Mouse (Mus musculus) embryonic facial prominence, embryonic 13.5 days (tissue): ENCODE measurements at regions not wholly inside any gene's neighbourhood (a gene's known extent, or its start where the extent isn't known, plus 50 kb on each side); places are given as distances from the start of the nearest gene placed in this dataset.

ENCODE experiments used
- ATAC-seq: fragments of 200-750 bp; cut with Nextera tagmentation; 2 replicates; pipeline ENCODE4 v1.8.0; 2017; ENCODE audit warnings: low read depth; ENCODE audit not compliant: insufficient number of reproducible peaks, insufficient read depth, low FRiP score, low TSS enrichment
- H3K27ac ChIP-seq: fragments of 300-500 bp; sonication (generic); 2 replicates; pipeline ENCODE4 v1.5.1; 2015; ENCODE audit warnings: moderate library complexity, mild to moderate bottlenecking, inconsistent platforms
- H3K27me3 ChIP-seq: fragments of 300-500 bp; sonication (generic); 2 replicates; pipeline ENCODE4 v1.6.1; 2015; ENCODE audit warnings: mild to moderate bottlenecking, inconsistent platforms
- H3K36me3 ChIP-seq: fragments of 300-500 bp; sonication (generic); 2 replicates; pipeline ENCODE4 v1.6.1; 2015; ENCODE audit warnings: mild to moderate bottlenecking, inconsistent platforms
- H3K4me1 ChIP-seq: fragments of 300-500 bp; sonication (generic); 2 replicates; pipeline ENCODE4 v1.6.1; 2015; ENCODE audit warnings: inconsistent platforms
- H3K4me2 ChIP-seq: fragments of 300-500 bp; sonication (generic); 2 replicates; pipeline ENCODE4 v1.6.1; 2015; ENCODE audit warnings: moderate library complexity, mild to moderate bottlenecking, inconsistent platforms
- H3K4me3 ChIP-seq: fragments of 300-500 bp; sonication (generic); 2 replicates; pipeline ENCODE4 v1.5.1; 2015; ENCODE audit warnings: mild to moderate bottlenecking, inconsistent platforms
- H3K9ac ChIP-seq: fragments of 300-500 bp; sonication (generic); 2 replicates; pipeline ENCODE4 v1.6.1; 2015; ENCODE audit warnings: mild to moderate bottlenecking, inconsistent platforms
- H3K9me3 ChIP-seq: fragments of 300-500 bp; sonication (generic); 2 replicates; pipeline ENCODE4 v1.6.1; 2016; ENCODE audit warnings: inconsistent platforms
- WGBS: fragments of 180-500 bp; shearing (Covaris S2); methylation state at CpG from one replicate; pipeline ENCODE4 v1.1.7; 2015; ENCODE audit warnings: mixed read lengths; 5-methylcytosine and 5-hydroxymethylcytosine counted together

- no peaks in the 10 kb centered on the region for H3K4me1 ChIP-seq
- H3K9me3 ChIP-seq = no peaks in the 10 kb centered on the region
- no peak for ATAC-seq
- H3K4me3 ChIP-seq = no peak overlapping the region
- H3K9ac ChIP-seq = no peak overlapping the region
- H3K27ac ChIP-seq = no peak overlapping the region
- H3K27me3 ChIP-seq = no peaks in the 10 kb centered on the region
- WGBS = 49% methylated on average over 3 of the region's 3 CpGs
- no peaks in the 10 kb centered on the region for H3K36me3 ChIP-seq
- H3K4me2 ChIP-seq = no peak overlapping the region
These were observed 938.3 kb upstream of the 2610301B20Rik start for GRCm38 (mm10) chr4:9935949-9936348.

GRCm38 (mm10) chr4:9951441-9951840 is 922.9 kb upstream of the 2610301B20Rik start:
- WGBS = 76% methylated on average over 4 of the region's 4 CpGs
- no peak overlapping the region for H3K27ac ChIP-seq
- no peak overlapping the region for H3K4me2 ChIP-seq
- no peaks in the 10 kb centered on the region for H3K4me1 ChIP-seq
- H3K27me3 ChIP-seq = no peaks in the 10 kb centered on the region
- no peak overlapping the region for H3K4me3 ChIP-seq
- H3K36me3 ChIP-seq = no peaks in the 10 kb centered on the region
- no peaks in the 10 kb centered on the region for H3K9me3 ChIP-seq
- ATAC-seq = no peak
- no peak overlapping the region for H3K9ac ChIP-seq

GRCm38 (mm10) chr4:9974631-9975030 is 899.7 kb upstream of the 2610301B20Rik start:
- no peak overlapping the region for H3K4me2 ChIP-seq
- H3K9me3 ChIP-seq = no peaks in the 10 kb centered on the region
- no peak overlapping the region for H3K9ac ChIP-seq
- no peaks in the 10 kb centered on the region for H3K36me3 ChIP-seq
- ATAC-seq = no peak
- H3K27ac ChIP-seq = no peak overlapping the region
- H3K4me1 ChIP-seq = no peaks in the 10 kb centered on the region
- no peak overlapping the region for H3K4me3 ChIP-seq
- no peaks in the 10 kb centered on the region for H3K27me3 ChIP-seq

GRCm38 (mm10) chr4:9981354-9982040 is 892.8 kb upstream of the 2610301B20Rik start:
- no peak overlapping the region for H3K4me3 ChIP-seq
- H3K27me3 ChIP-seq = no peaks in the 10 kb centered on the region
- no peak overlapping the region for H3K4me2 ChIP-seq
- no peak overlapping the region for H3K9ac ChIP-seq
- WGBS = 54% methylated on average over 3 of the region's 3 CpGs
- H3K4me1 ChIP-seq = no peaks in the 10 kb centered on the region
- H3K36me3 ChIP-seq = no peaks in the 10 kb centered on the region
- H3K27ac ChIP-seq = no peak overlapping the region
- ATAC-seq = no peak
- no peaks in the 10 kb centered on the region for H3K9me3 ChIP-seq

GRCm38 (mm10) chr4:9982786-9983525 is 891.3 kb upstream of the 2610301B20Rik start:
- H3K4me1 ChIP-seq = no peaks in the 10 kb centered on the region
- 60% methylated on average over 7 of the region's 7 CpGs for WGBS
- no peak overlapping the region for H3K27ac ChIP-seq
- no peak overlapping the region for H3K9ac ChIP-seq
- no peaks in the 10 kb centered on the region for H3K27me3 ChIP-seq
- no peak overlapping the region for H3K4me2 ChIP-seq
- no peaks in the 10 kb centered on the region for H3K36me3 ChIP-seq
- H3K9me3 ChIP-seq = no peaks in the 10 kb centered on the region
- no peak for ATAC-seq
- no peak overlapping the region for H3K4me3 ChIP-seq

- H3K4me1 ChIP-seq = no peaks in the 10 kb centered on the region
- H3K4me3 ChIP-seq = no peak overlapping the region
- H3K9ac ChIP-seq = no peak overlapping the region
- no peaks in the 10 kb centered on the region for H3K9me3 ChIP-seq
- no peaks in the 10 kb centered on the region for H3K36me3 ChIP-seq
- H3K27ac ChIP-seq = no peak overlapping the region
- H3K27me3 ChIP-seq = no peaks in the 10 kb centered on the region
- WGBS = 37% methylated on average over 1 of the region's 1 CpGs
- H3K4me2 ChIP-seq = no peak overlapping the region
- ATAC-seq = no peak
These were observed 880.4 kb upstream of the 2610301B20Rik start for GRCm38 (mm10) chr4:9993871-9994270.

GRCm38 (mm10) chr4:9994466-9994865 is 879.8 kb upstream of the 2610301B20Rik start:
- H3K9ac ChIP-seq = no peak overlapping the region
- no peaks in the 10 kb centered on the region for H3K4me1 ChIP-seq
- WGBS = 34% methylated on average over 1 of the region's 1 CpGs
- H3K9me3 ChIP-seq = no peaks in the 10 kb centered on the region
- no peaks in the 10 kb centered on the region for H3K36me3 ChIP-seq
- H3K4me3 ChIP-seq = no peak overlapping the region
- H3K27ac ChIP-seq = no peak overlapping the region
- H3K27me3 ChIP-seq = no peaks in the 10 kb centered on the region
- no peak for ATAC-seq
- no peak overlapping the region for H3K4me2 ChIP-seq

- ATAC-seq = no peak
- H3K4me1 ChIP-seq = no peaks in the 10 kb centered on the region
- no peak overlapping the region for H3K9ac ChIP-seq
- no peak overlapping the region for H3K4me2 ChIP-seq
- H3K27me3 ChIP-seq = no peaks in the 10 kb centered on the region
- no peaks in the 10 kb centered on the region for H3K36me3 ChIP-seq
- no peak overlapping the region for H3K4me3 ChIP-seq
- H3K27ac ChIP-seq = no peak overlapping the region
- no peaks in the 10 kb centered on the region for H3K9me3 ChIP-seq
These were observed 844.0 kb upstream of the 2610301B20Rik start for GRCm38 (mm10) chr4:10030316-10030715.

GRCm38 (mm10) chr4:10031764-10032163 is 842.5 kb upstream of the 2610301B20Rik start:
- Histone ChIP-seq H3K27me3 (no peaks in the 10 kb centered on the region), H3K9me3 (no peaks in the 10 kb centered on the region)
- no peak for ATAC-seq

GRCm38 (mm10) chr4:10035336-10035735 is 839.0 kb upstream of the 2610301B20Rik start:
- Histone ChIP-seq H3K4me2 (no peak overlapping the region), H3K4me3 (no peak overlapping the region), H3K4me1 (no peaks in the 10 kb centered on the region), H3K27ac (no peak overlapping the region), H3K9me3 (no peaks in the 10 kb centered on the region), H3K36me3 (no peaks in the 10 kb centered on the region), H3K9ac (no peak overlapping the region), H3K27me3 (no peaks in the 10 kb centered on the region)
- ATAC-seq = no peak
- WGBS = 85% methylated on average over 1 of the region's 1 CpGs

More at GRCm38 (mm10) chr4:10031764-10032163, 842.5 kb upstream of the 2610301B20Rik start:
- WGBS = 24% methylated on average over 3 of the region's 3 CpGs
- Histone ChIP-seq H3K36me3 (no peaks in the 10 kb centered on the region), H3K9ac (no peak overlapping the region), H3K27ac (no peak overlapping the region), H3K4me1 (no peaks in the 10 kb centered on the region), H3K4me2 (no peak overlapping the region), H3K4me3 (no peak overlapping the region)

- whole genome bisulfite sequencing = 64% methylated on average over 2 of the region's 2 CpGs
- H3K9ac ChIP-seq = no peak overlapping the region
- ATAC-seq = no peak
- H3K9me3 ChIP-seq = no peaks in the 10 kb centered on the region
- no peak overlapping the region for H3K4me3 ChIP-seq
- H3K27me3 ChIP-seq = no peaks in the 10 kb centered on the region
- no peak overlapping the region for H3K4me2 ChIP-seq
- no peaks in the 10 kb centered on the region for H3K4me1 ChIP-seq
- no peaks in the 10 kb centered on the region for H3K36me3 ChIP-seq
- no peak overlapping the region for H3K27ac ChIP-seq
These were observed 832.8 kb upstream of the 2610301B20Rik start for GRCm38 (mm10) chr4:10041301-10042093.

- no peaks in the 10 kb centered on the region for H3K36me3 ChIP-seq
These were observed 825.5 kb upstream of the 2610301B20Rik start for GRCm38 (mm10) chr4:10048770-10049169.

More at GRCm38 (mm10) chr4:10048770-10049169, 825.5 kb upstream of the 2610301B20Rik start:
- Histone ChIP-seq H3K27me3 (no peaks in the 10 kb centered on the region), H3K9ac (no peak overlapping the region), H3K27ac (no peak overlapping the region), H3K4me3 (no peak overlapping the region), H3K9me3 (no peaks in the 10 kb centered on the region), H3K4me2 (no peak overlapping the region), H3K4me1 (no peaks in the 10 kb centered on the region)
- WGBS = 94% methylated on average over 1 of the region's 1 CpGs
- no peak for ATAC-seq
